Mouse (Mus musculus) heart, embryonic 11.5 days (tissue): ENCODE measurements around the gene Disp3. TPM values are rescaled to one million over a fixed set of nuclear protein-coding genes. Genes with fewer than 3 reads are reported as not detected.

Source experiments
- ATAC-seq: fragments of 200-750 bp; cut with Nextera tagmentation; replicated peaks from 2 replicates; pipeline ENCODE4 v1.8.0; 2017; ENCODE audit warnings: moderate library complexity; ENCODE audit not compliant: insufficient number of reproducible peaks, low FRiP score, low TSS enrichment
- H3K27ac ChIP-seq: fragments of 300-500 bp; sonication (generic); 2 replicates; pipeline ENCODE4 v1.5.1; 2014; ENCODE audit warnings: mild to moderate bottlenecking, low read depth, low read length
- H3K27me3 ChIP-seq: fragments of 300-500 bp; sonication (generic); 2 replicates; pipeline ENCODE4 v1.6.1; 2014; ENCODE audit warnings: mild to moderate bottlenecking, low read length, mixed read lengths; ENCODE audit not compliant: control insufficient read depth, insufficient read depth
- H3K36me3 ChIP-seq: fragments of 300-500 bp; sonication (generic); 2 replicates; pipeline ENCODE4 v1.6.1; 2014; ENCODE audit warnings: mild to moderate bottlenecking, low read length, moderate library complexity, mixed read lengths; ENCODE audit not compliant: control insufficient read depth, insufficient read depth
- H3K4me1 ChIP-seq: fragments of 300-500 bp; sonication (generic); 2 replicates; pipeline ENCODE4 v1.6.1; 2014; ENCODE audit warnings: low read length; ENCODE audit not compliant: control insufficient read depth, insufficient read depth
- H3K4me2 ChIP-seq: fragments of 300-500 bp; sonication (generic); 2 replicates; pipeline ENCODE4 v1.6.1; 2014; ENCODE audit warnings: mild to moderate bottlenecking, moderate library complexity
- H3K4me3 ChIP-seq: fragments of 300-500 bp; sonication (generic); 2 replicates; pipeline ENCODE4 v1.5.1; 2014; ENCODE audit warnings: low read depth, low read length
- H3K9ac ChIP-seq: fragments of 300-500 bp; sonication (generic); 2 replicates; pipeline ENCODE4 v1.6.1; 2014; ENCODE audit warnings: mild to moderate bottlenecking, low read depth, low read length, moderate library complexity
- H3K9me3 ChIP-seq: fragments of 300-500 bp; sonication (generic); replicated peaks from 2 replicates; pipeline ENCODE4 v1.6.1; 2016; ENCODE audit warnings: low read length; ENCODE audit not compliant: control insufficient read depth
- WGBS: fragments of 180-500 bp; shearing (Covaris S2); extraction: QIAGEN DNeasy Blood & Tissue Kit; methylation state at CpG from one replicate; pipeline ENCODE4 v1.1.7; 2014; ENCODE audit not compliant: insufficient replicate concordance; 5-methylcytosine and 5-hydroxymethylcytosine counted together
- polyA plus RNA-seq: library from polyadenylated mRNA; unstranded; fragments of >200 nt; fragmentation: Nextera tagmentation; extraction: Ambion mirVana; gene quantifications from 2 replicates; pipeline ENCODE4 v1.2.1, GENCODE M21; 2014

Disp3 gene
- polyA plus RNA-seq, 1 experiment from 2014 or later, result not detected

DNA sequence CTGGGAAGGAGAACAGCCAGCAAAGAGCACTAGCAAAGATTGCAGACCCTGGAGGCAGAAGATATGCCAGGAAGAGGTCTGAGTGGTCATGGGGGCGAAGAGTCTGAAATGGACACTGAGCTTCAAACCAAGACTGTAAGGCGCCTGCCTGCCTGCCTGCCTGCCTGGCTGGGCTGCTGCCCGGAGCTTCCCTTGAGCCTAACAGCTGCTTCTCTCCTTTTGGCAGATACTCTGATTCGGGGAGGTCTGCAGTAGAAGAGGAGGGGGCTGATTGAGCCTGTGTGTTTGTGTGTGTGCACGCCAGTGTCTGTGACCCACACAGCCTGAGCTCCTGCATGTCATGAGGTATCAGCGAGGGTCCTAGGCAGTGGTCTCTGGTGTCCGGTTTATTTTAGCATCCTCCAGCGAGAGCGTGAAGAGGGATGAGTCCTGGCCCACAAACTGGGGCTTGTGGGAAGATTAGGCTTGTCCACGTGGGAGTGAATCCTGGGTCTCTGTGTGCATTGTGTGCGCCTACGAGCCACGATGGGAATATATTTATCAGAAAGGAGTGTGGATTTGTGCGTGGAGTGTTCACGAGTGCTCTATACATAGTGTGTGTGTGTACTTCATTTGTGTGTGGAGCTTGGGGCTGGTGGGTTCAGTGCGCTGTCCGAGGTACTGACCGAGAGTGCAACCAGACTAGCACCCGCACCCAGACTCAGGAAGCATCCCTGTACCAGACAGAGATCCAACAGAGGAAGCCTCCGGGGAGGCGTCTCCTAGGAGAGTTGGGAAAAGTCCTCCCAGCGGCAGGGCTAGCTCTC, 1.3 kb downstream of the Disp3 start:
- ATAC-seq, result no peak; the same call in 1 of the 2 replicates
- Histone ChIP-seq H3K9me3 (no peaks in the 10 kb centered on the region), H3K4me2 (no peak overlapping the region), H3K4me3 (no peak overlapping the region), H3K9ac (no peak overlapping the region), H3K27ac (no peak overlapping the region), H3K4me1 (no peaks in the 10 kb centered on the region), H3K36me3 (no peaks in the 10 kb centered on the region), H3K27me3 (peaks cover 44% of the 10 kb centered on the region)
- 17% methylated on average over 22 of the region's 22 CpGs for WGBS

DNA sequence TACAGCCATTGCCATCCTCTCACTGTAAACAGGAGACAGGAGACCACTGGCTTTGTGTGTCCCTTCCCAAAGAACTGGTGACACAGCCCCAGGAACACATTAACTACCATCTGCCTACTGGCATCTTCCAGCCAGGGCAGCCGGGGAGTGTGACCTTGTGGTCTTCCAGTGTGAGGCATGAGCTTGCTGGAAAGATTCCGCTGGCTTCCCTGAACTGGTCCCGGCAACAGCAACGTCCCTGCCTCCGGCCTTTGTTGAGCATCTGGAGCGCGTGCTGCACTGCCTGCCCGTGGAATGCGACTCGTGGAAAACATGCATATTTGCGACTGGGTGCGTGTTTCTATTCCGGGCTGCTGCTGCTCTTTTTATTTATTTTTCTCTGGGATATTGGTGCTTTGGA, 3.5 kb downstream of the Disp3 start:
- Histone ChIP-seq H3K36me3 (no peaks in the 10 kb centered on the region), H3K4me1 (no peaks in the 10 kb centered on the region), H3K4me2 (no peak overlapping the region), H3K27me3 (peaks cover 44% of the 10 kb centered on the region), H3K9ac (no peak overlapping the region), H3K27ac (no peak overlapping the region), H3K4me3 (no peak overlapping the region), H3K9me3 (no peaks in the 10 kb centered on the region)
- WGBS, result 60% methylated on average over 13 of the region's 13 CpGs
- ATAC-seq, result no peak

DNA sequence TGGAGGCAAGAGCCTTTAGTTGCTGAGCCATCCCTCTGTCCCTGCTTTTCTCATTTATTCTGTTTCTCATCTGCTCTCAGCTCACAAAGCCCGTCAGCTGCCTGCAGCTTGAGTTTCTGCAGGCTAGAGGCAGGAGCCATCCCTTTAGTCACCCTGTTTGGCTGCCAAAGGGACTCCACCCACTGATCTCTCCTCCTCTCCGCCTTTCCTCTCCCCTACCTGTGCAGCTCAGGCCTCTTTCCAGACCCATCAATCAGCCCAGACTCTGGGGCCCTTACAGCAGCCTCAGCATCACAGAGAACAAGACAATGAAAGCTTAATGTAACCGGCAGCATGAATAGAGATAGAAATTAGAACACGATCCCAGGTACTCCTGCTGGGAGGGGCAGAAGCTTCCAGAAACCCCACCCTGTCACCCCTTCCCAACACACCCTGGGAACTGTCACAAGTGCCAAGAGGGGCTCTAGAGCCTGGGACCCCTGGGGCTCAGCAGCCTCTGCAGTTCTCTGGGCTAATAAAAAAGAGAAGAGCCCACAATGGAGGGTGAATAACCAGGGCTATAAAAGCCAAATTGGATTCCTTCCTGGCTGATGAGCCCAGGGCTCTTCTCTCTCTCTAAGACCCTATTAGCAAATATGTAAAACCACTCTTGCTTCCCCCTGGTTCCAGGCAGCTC, 10.8 kb downstream of the Disp3 start:
- 23% methylated on average over 4 of the region's 4 CpGs for WGBS
- Histone ChIP-seq H3K4me2 (no peak overlapping the region), H3K27ac (no peak overlapping the region), H3K27me3 (peaks cover 39% of the 10 kb centered on the region), H3K9ac (no peak overlapping the region), H3K4me1 (no peaks in the 10 kb centered on the region), H3K4me3 (no peak overlapping the region), H3K9me3 (no peaks in the 10 kb centered on the region), H3K36me3 (no peaks in the 10 kb centered on the region)
- no peak for ATAC-seq

DNA sequence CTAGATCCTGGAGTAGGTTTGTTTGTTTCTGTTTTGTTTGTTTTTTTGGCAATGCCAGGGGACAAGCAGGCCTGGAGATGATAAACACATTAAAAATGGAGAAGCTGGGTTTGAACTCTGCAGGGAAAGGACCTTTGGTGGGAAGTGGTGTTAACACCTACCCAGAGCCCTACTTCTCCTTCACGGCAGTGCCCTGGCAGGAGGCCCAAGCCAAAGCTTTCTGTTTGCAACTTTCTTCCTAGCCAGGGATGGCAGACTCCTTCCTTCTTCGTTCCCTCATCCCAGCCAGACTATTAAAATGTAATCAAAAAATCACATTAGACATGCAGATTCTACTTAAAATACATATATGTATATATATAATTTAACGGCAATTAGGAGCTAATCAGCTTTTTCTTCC, 13.1 kb downstream of the Disp3 start:
- H3K27ac ChIP-seq, result no peak overlapping the region
- H3K4me2 ChIP-seq, result no peak overlapping the region
- no peak for ATAC-seq
- H3K4me1 ChIP-seq, result no peaks in the 10 kb centered on the region
- H3K36me3 ChIP-seq, result no peaks in the 10 kb centered on the region
- 43% methylated on average over 3 of the region's 3 CpGs for WGBS
- no peak overlapping the region for H3K4me3 ChIP-seq
- H3K9me3 ChIP-seq, result no peaks in the 10 kb centered on the region
- H3K27me3 ChIP-seq, result peaks cover 62% of the 10 kb centered on the region
- H3K9ac ChIP-seq, result no peak overlapping the region

DNA sequence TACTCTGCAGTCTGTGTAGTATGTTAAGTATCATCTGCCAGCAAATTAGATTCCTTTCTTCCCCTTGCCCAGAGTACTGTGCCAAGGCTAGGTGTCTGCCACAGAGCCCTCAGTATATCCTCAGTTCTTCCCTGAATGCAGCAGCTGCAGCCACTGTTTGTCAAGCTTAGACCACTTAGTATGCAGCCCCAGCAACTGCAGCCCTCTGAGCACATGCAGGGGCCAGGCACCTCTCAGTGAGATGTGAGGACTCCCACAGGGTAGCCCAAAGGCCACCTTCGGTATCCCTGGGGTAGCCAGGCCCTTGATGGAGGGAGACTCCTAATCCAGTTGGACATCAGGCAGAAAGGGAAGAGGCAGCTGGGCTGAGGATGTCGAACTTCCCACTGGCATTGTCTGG, 14.5 kb downstream of the Disp3 start:
- ATAC-seq, result no peak
- peaks cover 62% of the 10 kb centered on the region for H3K27me3 ChIP-seq

DNA sequence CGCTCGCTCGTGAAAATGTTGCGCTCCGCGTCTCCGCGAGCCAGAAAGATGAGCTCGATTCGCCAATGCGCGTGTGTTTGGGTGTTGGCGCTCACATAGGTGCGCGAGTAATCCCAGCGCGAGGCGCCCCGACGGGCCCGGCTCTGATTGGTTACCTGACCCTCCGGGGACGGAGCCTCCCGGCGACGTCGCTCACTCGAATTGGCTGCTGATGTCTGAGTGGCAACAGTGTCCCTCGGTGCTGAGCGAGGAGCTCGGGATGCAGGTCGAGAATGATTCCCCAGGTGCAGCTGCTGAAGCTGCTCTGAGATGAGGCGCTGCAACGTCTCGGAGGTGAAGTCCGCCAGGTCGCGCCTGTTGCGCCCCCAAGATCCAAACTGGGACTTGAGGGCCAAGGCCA, 16.1 kb downstream of the Disp3 start:
- H3K4me1 ChIP-seq, result no peaks in the 10 kb centered on the region
- 4% methylated on average over 39 of the region's 39 CpGs for WGBS
- peak overlapping the region; percentile 17 for H3K4me3 ChIP-seq
- H3K9ac ChIP-seq, result no peak overlapping the region
- no peak for ATAC-seq
- peak overlapping the region; percentile 45 for H3K4me2 ChIP-seq
- H3K27ac ChIP-seq, result no peak overlapping the region
- no peaks in the 10 kb centered on the region for H3K36me3 ChIP-seq
- peaks cover 53% of the 10 kb centered on the region for H3K27me3 ChIP-seq
- H3K9me3 ChIP-seq, result no peaks in the 10 kb centered on the region

More for the DNA sequence above, 14.5 kb downstream of the Disp3 start:
- Histone ChIP-seq H3K4me2 (no peak overlapping the region), H3K9me3 (no peaks in the 10 kb centered on the region), H3K9ac (no peak overlapping the region), H3K4me3 (no peak overlapping the region), H3K36me3 (no peaks in the 10 kb centered on the region), H3K4me1 (no peaks in the 10 kb centered on the region), H3K27ac (no peak overlapping the region)
- 2% methylated on average over 2 of the region's 2 CpGs for WGBS

DNA sequence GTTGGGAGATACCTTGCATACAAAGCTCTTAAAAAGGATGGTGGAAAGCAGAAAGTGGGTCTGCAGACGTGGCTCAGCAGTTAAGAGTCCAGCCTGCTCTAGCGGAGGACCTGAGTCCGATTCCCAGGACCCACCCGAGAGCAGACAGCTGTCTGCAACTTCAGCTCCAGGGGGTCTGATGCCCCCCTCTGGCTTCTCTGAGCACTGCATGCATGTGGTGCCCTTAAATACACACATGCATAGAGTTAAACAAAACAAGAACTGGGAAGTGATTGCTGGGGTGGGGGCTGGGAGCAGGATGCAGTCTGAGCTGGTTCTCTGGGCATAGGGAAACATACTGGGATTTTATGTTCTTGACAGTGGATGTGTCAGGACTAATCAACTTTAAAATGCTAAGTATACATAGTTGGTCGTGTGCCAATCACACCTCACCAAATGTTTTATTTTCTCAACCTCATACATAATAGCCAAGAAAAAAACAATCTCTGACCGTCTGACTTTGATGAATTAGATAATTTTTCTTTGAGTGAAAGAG, 20.7 kb downstream of the Disp3 start:
- Histone ChIP-seq H3K4me3 (no peak overlapping the region), H3K4me2 (no peak overlapping the region), H3K27ac (no peak overlapping the region), H3K4me1 (no peaks in the 10 kb centered on the region), H3K27me3 (peaks cover 24% of the 10 kb centered on the region), H3K36me3 (no peaks in the 10 kb centered on the region), H3K9ac (no peak overlapping the region), H3K9me3 (no peaks in the 10 kb centered on the region)
- 77% methylated on average over 6 of the region's 6 CpGs for WGBS
- no peak for ATAC-seq

DNA sequence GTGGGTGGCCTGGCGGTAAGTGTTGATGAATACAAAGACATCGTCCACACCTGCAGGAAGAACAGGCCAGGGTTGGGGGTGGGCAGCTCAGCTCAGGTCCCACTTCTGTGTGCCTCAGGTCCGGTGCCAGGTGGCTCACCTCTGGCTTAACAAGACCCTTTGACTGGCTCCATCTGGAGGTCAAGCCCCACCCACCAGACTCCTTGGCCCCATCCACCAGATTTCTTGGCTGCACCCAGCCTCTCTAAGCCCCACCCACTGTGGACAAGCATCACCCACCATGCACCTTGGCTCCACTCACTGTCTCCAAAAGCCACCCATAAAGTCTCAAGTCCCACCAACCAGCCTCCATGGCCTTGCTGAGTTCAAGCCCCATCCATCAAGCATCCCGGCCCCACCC, 27.8 kb downstream of the Disp3 start:
- WGBS, result 89% methylated on average over 4 of the region's 4 CpGs
- no peak overlapping the region for H3K4me3 ChIP-seq

More for the DNA sequence above, 27.8 kb downstream of the Disp3 start:
- Histone ChIP-seq H3K36me3 (no peaks in the 10 kb centered on the region), H3K4me1 (no peaks in the 10 kb centered on the region), H3K9ac (no peak overlapping the region), H3K9me3 (no peaks in the 10 kb centered on the region), H3K27me3 (peaks cover 9% of the 10 kb centered on the region), H3K4me2 (no peak overlapping the region), H3K27ac (no peak overlapping the region)
- no peak for ATAC-seq
